8 mouse cellular contexts compared by ENCODE assay signal in the genomic region with DNA sequence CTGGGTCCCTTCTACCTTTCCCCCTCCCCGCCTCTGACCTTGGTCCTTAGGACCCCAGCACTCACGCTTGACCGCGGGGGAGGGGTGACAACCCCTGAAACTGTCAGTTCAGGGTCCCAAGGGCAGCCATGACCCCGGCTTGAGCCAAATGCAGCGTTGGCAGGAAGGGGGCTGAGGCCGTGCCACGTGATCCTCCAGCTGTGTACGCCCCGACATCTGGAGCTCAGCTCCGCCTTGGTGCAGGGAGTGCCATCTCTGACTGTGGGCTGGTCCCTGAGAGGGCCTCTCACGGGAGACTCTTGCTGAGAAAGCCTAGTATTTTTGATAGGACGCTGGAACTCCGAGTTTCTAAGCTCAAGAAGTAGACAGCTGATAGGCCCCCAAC. TPM values are rescaled to one million over a fixed set of nuclear protein-coding genes. Genes with fewer than 3 reads are reported as not detected.
DNase-seq lines count a peak whose midpoint lies in the region; ATAC-seq and TF ChIP-seq lines count a peak whose summit lies in the region.

TSS of gene B3gnt9 (minus strand) at position 188 of the 385 bp plus-strand sequence.

- intact Hi-C loops in left cerebral cortex, adult 2 months (cut with DNase I) = no loop called here
- intact Hi-C loops in heart, adult 2 months (cut with DNase I) = loop anchor here (2.0 kb wide), 2 partner anchors 30 to 36 kb away; partner anchors contain the start of gene D230025D16Rik

- H3K36me3 ChIP-seq in heart, adult 2 months (ENCODE audit: control insufficient read depth, insufficient read depth, low read length) = no peaks in the 10 kb centered on the region
- peaks cover 30% of the 10 kb centered on the region for H3K36me3 ChIP-seq in intestine, postnatal 0 days (ENCODE audit: control insufficient read depth, insufficient read depth)
- H3K36me3 ChIP-seq in neural tube, embryonic 14.5 days (ENCODE audit: control insufficient read depth, insufficient read depth, low read length) = peaks cover 17% of the 10 kb centered on the region

- TF ChIP-seq EP300 in heart, adult 2 months (IDR thresholded peaks at IDR 0.05; ENCODE audit: insufficient read depth, low read depth, low read length) = no peak

- no peak for TF ChIP-seq CTCF in left cerebral cortex, adult 2 months (IDR thresholded peaks at IDR 0.05)
- TF ChIP-seq CTCF in heart, adult 2 months (IDR thresholded peaks at IDR 0.05) = no peak
- TF ChIP-seq CTCF in intestine, postnatal 0 days (IDR thresholded peaks at IDR 0.05; ENCODE audit: low read depth) = no peak
- TF ChIP-seq CTCF in lung, adult 2 months (IDR thresholded peaks at IDR 0.05; ENCODE audit: insufficient read depth, low read length) = no peak

- TF ChIP-seq POLR2A in heart, adult 2 months (IDR thresholded peaks at IDR 0.05; ENCODE audit: insufficient read depth, low read depth, low read length) = no peak; the same call in 1 of the 2 replicates
- no peak for TF ChIP-seq POLR2A in lung, adult 2 months (IDR thresholded peaks at IDR 0.05; ENCODE audit: borderline replicate concordance, extremely low read depth, low read depth, low read length)

- no peak for DNase-seq in left cerebral cortex, adult 2 months (ENCODE audit: extremely low spot score in 1 of 2, low spot score in 2 of 2)
- no peak for DNase-seq in left cerebral cortex, adult 8-10 months (ENCODE audit: low spot score in 2 of 2)
- peak; percentile 70 for DNase-seq in embryo, embryonic 11 days
- DNase-seq in heart, adult 2 months = peak; percentile 84 to 85
- DNase-seq in lung, adult 2 months = peak; percentile 59
- DNase-seq in urinary bladder, postnatal 36 days (ENCODE audit: low spot score in 2 of 2) = peak; percentile 50 to 82

- ATAC-seq in intestine, postnatal 0 days = peak; percentile 62
- peak; percentile 32; the same call in 1 of the 2 replicates for ATAC-seq in neural tube, embryonic 14.5 days (ENCODE audit: low read depth)

- peak within 1 kb of the TSS; percentile 65 for H3K4me3 ChIP-seq in left cerebral cortex, adult 2 months
- peak within 1 kb of the TSS; percentile 76 for H3K4me3 ChIP-seq in heart, adult 2 months
- H3K4me3 ChIP-seq in intestine, postnatal 0 days (ENCODE audit: low read depth, low read length) = peak within 1 kb of the TSS; percentile 64
- peak within 1 kb of the TSS; percentile 61 for H3K4me3 ChIP-seq in lung, adult 2 months (replicated peaks; ENCODE audit: extremely low read depth, low read depth, low read length)
- peak within 1 kb of the TSS; percentile 57 for H3K4me3 ChIP-seq in neural tube, embryonic 14.5 days (ENCODE audit: low read depth, low read length)

- H3K79me2 ChIP-seq in heart, adult 2 months (replicated peaks; ENCODE audit: control insufficient read depth, insufficient read depth, low read length) = no peaks in the 10 kb centered on the region

- peak within 1 kb of the TSS; percentile 37 for H3K9ac ChIP-seq in heart, adult 2 months (ENCODE audit: low read depth, low read length)
- peak within 1 kb of the TSS; percentile 47 for H3K9ac ChIP-seq in intestine, postnatal 0 days (ENCODE audit: low read depth, low read length)
- peak within 1 kb of the TSS; percentile 72 for H3K9ac ChIP-seq in neural tube, embryonic 14.5 days (replicated peaks; ENCODE audit: low read depth, low read length)

- 6% methylated on average over 14 of the region's 14 CpGs for WGBS in heart, adult 2 months
- WGBS in intestine, postnatal 0 days = under 1% methylated on average over 14 of the region's 14 CpGs
- WGBS in lung, adult 2 months = 5% methylated on average over 14 of the region's 14 CpGs
- WGBS in neural tube, embryonic 14.5 days = 2% methylated on average over 14 of the region's 14 CpGs

- no peaks in the 10 kb centered on the region for H3K9me3 ChIP-seq in intestine, postnatal 0 days (ENCODE audit: control insufficient read depth)
- H3K9me3 ChIP-seq in neural tube, embryonic 14.5 days (ENCODE audit: control insufficient read depth, low read length) = no peaks in the 10 kb centered on the region

- H3K27me3 ChIP-seq in heart, adult 2 months (ENCODE audit: control insufficient read depth, insufficient read depth, low read length) = no peaks in the 10 kb centered on the region
- peaks cover 10% of the 10 kb centered on the region; the same call in 1 of the 2 replicates for H3K27me3 ChIP-seq in intestine, postnatal 0 days (replicated peaks; ENCODE audit: control insufficient read depth, insufficient read depth, low read length)
- peaks cover 28% of the 10 kb centered on the region for H3K27me3 ChIP-seq in neural tube, embryonic 14.5 days (ENCODE audit: control insufficient read depth, insufficient read depth, low read length)

- H3K4me1 ChIP-seq in heart, adult 2 months (ENCODE audit: control insufficient read depth, insufficient read depth, low read length) = peaks cover 2% of the 10 kb centered on the region; the same call in 1 of the 2 replicates
- H3K4me1 ChIP-seq in intestine, postnatal 0 days (replicated peaks; ENCODE audit: control insufficient read depth, insufficient read depth, low read length) = peaks cover 12% of the 10 kb centered on the region; the same call in 1 of the 2 replicates
- H3K4me1 ChIP-seq in lung, adult 2 months (ENCODE audit: control insufficient read depth, insufficient read depth, low read length) = peaks cover 12% of the 10 kb centered on the region
- peaks cover 7% of the 10 kb centered on the region; the same call in 1 of the 2 replicates for H3K4me1 ChIP-seq in neural tube, embryonic 14.5 days (ENCODE audit: control insufficient read depth, insufficient read depth, low read length)

- peak within 1 kb of the TSS; percentile 76 for H3K27ac ChIP-seq in left cerebral cortex, adult 2 months
- peak within 1 kb of the TSS; percentile 78 for H3K27ac ChIP-seq in heart, adult 2 months
- peak within 1 kb of the TSS; percentile 72 for H3K27ac ChIP-seq in intestine, postnatal 0 days (ENCODE audit: low read depth, low read length)
- H3K27ac ChIP-seq in neural tube, embryonic 14.5 days (ENCODE audit: low read depth, low read length) = peak within 1 kb of the TSS; percentile 48; the same call in 1 of the 2 replicates

- H3K4me2 ChIP-seq in intestine, postnatal 0 days (replicated peaks; ENCODE audit: low read depth) = peak within 1 kb of the TSS; percentile 98
- H3K4me2 ChIP-seq in neural tube, embryonic 14.5 days (ENCODE audit: low read depth, low read length) = peak within 1 kb of the TSS; percentile 97

RNA-seq across cellular contexts. Expression of gene B3gnt9, which starts in this region (rescaled TPM):
- 1 to 10 TPM; 2.1 to 2.8 TPM for total RNA-seq in left cerebral cortex, adult 2 months (2021)
- total RNA-seq in left cerebral cortex, adult 8-10 months (2022) = 1 to 10 TPM; 4.2 to 5.4 (median 4.8) TPM
- 1 to 10 TPM; 3.5 to 5.2 TPM for total RNA-seq in heart, adult 2 months (2021)
- 7.1 and 8.5 TPM in 2 replicates for polyA plus RNA-seq in heart, adult 2 months (2012; rRNA removed)
- polyA plus RNA-seq in intestine, postnatal 0 days (2015; fragmentation: Nextera tagmentation; extraction: Ambion mirVana) = 7.1 and 8.1 TPM in 2 replicates
- polyA plus RNA-seq in lung, adult 2 months (2012; rRNA removed) = 35.5 and 39.2 TPM in 2 replicates
- polyA plus RNA-seq in neural tube, embryonic 14.5 days (2014; fragmentation: Nextera tagmentation; extraction: Ambion mirVana) = 6.2 and 8.3 TPM in 2 replicates

Comparison
In these comparisons a context has a peak if more than half of its experiments do, and no peak if none do; other contexts are left out.
1. DNase-seq: peak in embryo, embryonic 11 days (single experiment), heart, adult 2 months (2 of 2), lung, adult 2 months (single experiment) and urinary bladder, postnatal 36 days (2 of 2); none in left cerebral cortex, adult 2 months (0 of 2) and left cerebral cortex, adult 8-10 months (0 of 2).
2. Peak in every context shown above with its lines, with median percentiles within 50 percentile points of each other: H3K27ac ChIP-seq, H3K4me3 ChIP-seq and H3K9ac ChIP-seq.